26 mouse cellular contexts compared by ENCODE assay signal in genomic region chr9:83625085-83625484, GRCm38 (mm10).
"Had no signal": no experiment of that assay in that cellular context is flagged by ENCODE, and none has a peak within 500 bp of the region (broad histone marks: within the 10 kb centered on the region; RNA-seq: fewer than 3 reads in every experiment).

No protein-coding gene starts in this region.

- ATAC-seq: hindbrain, postnatal 0 days; intestine, embryonic 16.5 days; liver, embryonic 12.5 days had no signal

- H3K9ac ChIP-seq: heart, embryonic 13.5 days; heart, embryonic 15.5 days; hindbrain, embryonic 13.5 days; hindbrain, embryonic 15.5 days; kidney, embryonic 15.5 days; limb, embryonic 12.5 days; limb, embryonic 15.5 days; liver, embryonic 12.5 days; liver, embryonic 14.5 days had no signal

- H3K4me3 ChIP-seq: heart, embryonic 13.5 days; heart, embryonic 15.5 days; hindbrain, embryonic 13.5 days; hindbrain, embryonic 15.5 days; kidney, embryonic 15.5 days; limb, embryonic 12.5 days; limb, embryonic 15.5 days; liver, embryonic 12.5 days had no signal

- H3K36me3 ChIP-seq: heart, embryonic 13.5 days; heart, embryonic 15.5 days; hindbrain, embryonic 13.5 days; hindbrain, embryonic 15.5 days; kidney, embryonic 15.5 days; limb, embryonic 12.5 days; limb, embryonic 15.5 days; liver, embryonic 12.5 days had no signal

- DNase-seq: gastrocnemius, postnatal 14 days; gastrocnemius, postnatal 36 days; heart, adult 18-20 months; heart, postnatal 14 days; heart, postnatal 36 days; kidney, adult 11 months; kidney, adult 2 months; kidney, adult 9 months; kidney, postnatal 14 days; kidney, postnatal 36 days; layer of hippocampus, adult 9-11 months; layer of hippocampus, postnatal 36 days; left cerebral cortex, postnatal 4 days had no signal

- H3K27ac ChIP-seq: heart, embryonic 13.5 days; heart, embryonic 15.5 days; hindbrain, embryonic 13.5 days; hindbrain, embryonic 15.5 days; hindbrain, postnatal 0 days; kidney, embryonic 15.5 days; kidney, postnatal 0 days; limb, embryonic 12.5 days; limb, embryonic 15.5 days; liver, embryonic 12.5 days; liver, embryonic 14.5 days had no signal

- H3K9me3 ChIP-seq: heart, embryonic 13.5 days; heart, embryonic 15.5 days; hindbrain, embryonic 13.5 days; hindbrain, embryonic 15.5 days; kidney, embryonic 15.5 days; limb, embryonic 12.5 days; limb, embryonic 15.5 days; liver, embryonic 12.5 days had no signal

- H3K27me3 ChIP-seq: heart, embryonic 13.5 days; heart, embryonic 15.5 days; hindbrain, embryonic 13.5 days; hindbrain, embryonic 15.5 days; kidney, embryonic 15.5 days; limb, embryonic 12.5 days; limb, embryonic 15.5 days; liver, embryonic 12.5 days had no signal

- H3K4me2 ChIP-seq: heart, embryonic 11.5 days; heart, embryonic 13.5 days; heart, embryonic 15.5 days; hindbrain, embryonic 13.5 days; hindbrain, embryonic 15.5 days; kidney, embryonic 15.5 days; limb, embryonic 12.5 days; limb, embryonic 15.5 days; liver, embryonic 12.5 days had no signal

- H3K4me1 ChIP-seq: liver, embryonic 12.5 days had no signal
